Mouse (Mus musculus) cerebellum, adult 2 months (tissue): ENCODE measurements at regions not wholly inside any gene's neighbourhood (a gene's known extent, or its start where the extent isn't known, plus 50 kb on each side); places are given as distances from the start of the nearest gene placed in this dataset.
A peak's percentile ranks its signal among the peaks of the same experiment; 100 is the strongest.

Source experiments
- DNase-seq, 2 experiments: peaks; one replicate each; pipeline ENCODE4 v3.0.0; 2021
- H3K27ac ChIP-seq: fragments of 200-500 bp; 2 replicates; pipeline ENCODE4 v1.5.1; 2012; ENCODE audit warnings: low read length, control low read depth, inconsistent platforms; ENCODE audit not compliant: insufficient read depth
- H3K27me3 ChIP-seq: fragments of 200-500 bp; 2 replicates; pipeline ENCODE4 v1.6.1; 2012; ENCODE audit warnings: inconsistent platforms, mild to moderate bottlenecking, low read length, moderate library complexity; ENCODE audit not compliant: control insufficient read depth, insufficient read depth
- H3K4me1 ChIP-seq: fragments of 200-500 bp; 2 replicates; pipeline ENCODE4 v1.6.1; 2011; ENCODE audit warnings: low read length; ENCODE audit not compliant: control insufficient read depth, insufficient read depth
- H3K4me3 ChIP-seq: fragments of 200-500 bp; replicated peaks from 2 replicates; pipeline ENCODE3; 2011; ENCODE audit warnings: mild to moderate bottlenecking, low read depth, low read length, control low read depth; ENCODE audit not compliant: insufficient read depth
- CTCF ChIP-seq: fragments of 200-500 bp; IDR thresholded peaks from 2 replicates; pipeline ENCODE4 v1.5.1; 2011; ENCODE audit warnings: low read depth, mild to moderate bottlenecking, control low read depth, low read length, moderate library complexity, borderline replicate concordance; ENCODE audit not compliant: insufficient read depth
- POLR2A ChIP-seq: fragments of 200-500 bp; IDR thresholded peaks from 2 replicates; pipeline ENCODE4 v1.6.1; 2011; ENCODE audit warnings: low read length, control low read depth, borderline replicate concordance; ENCODE audit not compliant: insufficient read depth
- WGBS: fragments of 180-500 bp; shearing (Covaris S2); methylation state at CpG from one replicate; pipeline ENCODE4 v1.1.7; 2018; 5-methylcytosine and 5-hydroxymethylcytosine counted together

- no peak overlapping the region for H3K4me3 ChIP-seq
- no peak overlapping the region for H3K27ac ChIP-seq
- 83% methylated on average over 3 of the region's 3 CpGs for WGBS
- no peak for DNase-seq
- TF ChIP-seq POLR2A: no peak
- no peak for TF ChIP-seq CTCF
- H3K4me1 ChIP-seq: no peaks in the 10 kb centered on the region
- H3K27me3 ChIP-seq: no peaks in the 10 kb centered on the region
Measured at GRCm38 (mm10) chr5:42453707-42454106, 385.9 kb downstream of the Gm16223 start.

DNA sequence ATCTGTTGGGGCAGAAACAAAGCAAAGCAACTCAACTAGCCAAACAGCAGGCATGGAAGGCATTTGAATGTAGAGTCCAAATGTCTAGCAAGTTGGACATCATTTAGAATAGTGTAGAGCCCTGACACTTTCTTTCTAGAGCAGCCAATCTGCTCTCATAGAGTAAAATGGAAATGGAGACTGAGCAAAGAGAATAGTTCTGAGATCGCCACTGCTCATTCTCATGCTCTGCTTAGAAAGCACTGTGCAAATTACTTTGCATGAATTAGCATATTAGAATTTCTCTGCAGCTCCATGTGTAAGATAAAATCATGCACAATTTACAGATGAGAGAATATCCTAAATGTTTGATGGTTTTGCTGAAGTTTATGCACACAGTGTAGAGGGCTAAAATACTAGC, 393.4 kb downstream of the Gm16223 start:
- TF ChIP-seq POLR2A: no peak
- TF ChIP-seq CTCF: no peak
- 88% methylated on average over 1 of the region's 1 CpGs for WGBS
- Histone ChIP-seq H3K27me3 (no peaks in the 10 kb centered on the region), H3K4me1 (peaks cover 5% of the 10 kb centered on the region; the same call in 1 of the 2 replicates), H3K27ac (no peak overlapping the region), H3K4me3 (no peak overlapping the region)
- DNase-seq: no peak

GRCm38 (mm10) chr5:42464814-42465213, 397.1 kb downstream of the Gm16223 start:
- H3K4me3 ChIP-seq: no peak overlapping the region
- H3K27ac ChIP-seq: no peak overlapping the region
- H3K27me3 ChIP-seq: no peaks in the 10 kb centered on the region
- peaks cover 5% of the 10 kb centered on the region; the same call in 1 of the 2 replicates for H3K4me1 ChIP-seq
- TF ChIP-seq CTCF (no peak), POLR2A (no peak)
- DNase-seq: peak; percentile 61 to 75

DNA sequence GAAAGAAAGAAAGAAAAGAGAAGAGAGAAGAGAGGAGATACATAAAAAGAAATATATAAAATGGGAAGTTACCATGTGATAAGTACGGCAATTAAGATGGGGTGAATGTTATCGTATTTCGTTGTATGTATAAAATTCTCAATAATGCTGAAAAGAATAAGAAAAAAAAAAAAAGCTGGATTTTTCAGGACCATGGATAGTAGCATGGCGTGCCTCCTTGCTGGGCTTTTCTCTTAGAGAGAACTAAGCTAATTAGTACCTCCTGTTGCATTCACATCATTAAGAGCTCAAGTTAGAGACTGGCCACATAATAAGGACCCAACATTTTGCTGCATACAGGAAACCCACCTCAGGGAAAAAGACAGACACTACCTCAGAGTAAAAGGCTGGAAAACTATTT, 405.7 kb downstream of the Gm16223 start:
- TF ChIP-seq POLR2A (no peak), CTCF (no peak)
- Histone ChIP-seq H3K4me3 (no peak overlapping the region), H3K27me3 (no peaks in the 10 kb centered on the region), H3K4me1 (no peaks in the 10 kb centered on the region), H3K27ac (no peak overlapping the region)
- 90% methylated on average over 4 of the region's 4 CpGs for WGBS
- no peak for DNase-seq

DNA sequence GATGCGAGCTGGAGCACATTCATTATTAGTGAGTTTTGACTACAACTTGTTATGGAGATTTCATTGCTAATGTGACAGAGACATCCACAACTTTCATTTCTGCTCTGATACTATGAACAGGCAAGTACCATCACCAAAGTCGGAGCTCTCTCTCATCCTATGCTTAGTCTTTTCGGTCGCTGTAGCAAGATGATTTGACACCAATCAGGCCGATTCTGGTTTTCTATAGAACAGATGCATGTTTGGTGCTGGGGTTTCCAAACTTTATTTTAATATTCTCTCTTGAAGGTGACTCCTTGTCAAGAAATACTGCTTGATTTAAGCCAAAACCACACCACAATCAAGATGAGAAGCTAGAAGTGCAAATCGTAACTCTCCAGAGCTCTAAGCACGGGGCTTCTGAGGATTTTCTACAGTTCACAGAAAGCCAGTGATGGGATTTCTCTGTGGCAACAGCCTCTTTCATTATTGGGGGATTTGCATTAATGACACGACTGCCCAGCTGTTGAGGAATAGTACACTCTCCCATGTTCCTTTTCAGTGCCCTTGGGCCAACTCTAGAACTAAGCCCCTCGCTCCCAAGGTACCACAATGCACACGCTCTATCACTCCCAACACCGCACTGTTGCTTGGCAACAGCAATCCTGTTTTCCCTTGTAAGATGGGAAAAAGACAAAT, 434.5 kb downstream of the Gm16223 start:
- Histone ChIP-seq H3K27ac (no peak overlapping the region), H3K4me1 (no peaks in the 10 kb centered on the region), H3K27me3 (no peaks in the 10 kb centered on the region), H3K4me3 (no peak overlapping the region)
- no peak for DNase-seq
- 85% methylated on average over 11 of the region's 11 CpGs for WGBS
- TF ChIP-seq POLR2A (no peak), CTCF (no peak)

GRCm38 (mm10) chr5:42502802-42503136, 435.0 kb downstream of the Gm16223 start:
- Histone ChIP-seq H3K27me3 (no peaks in the 10 kb centered on the region), H3K4me1 (no peaks in the 10 kb centered on the region), H3K4me3 (no peak overlapping the region), H3K27ac (no peak overlapping the region)
- 93% methylated on average over 1 of the region's 1 CpGs for WGBS
- TF ChIP-seq POLR2A: no peak
- no peak for TF ChIP-seq CTCF
- DNase-seq: no peak

- TF ChIP-seq POLR2A: no peak
- no peak for TF ChIP-seq CTCF
- 75% methylated on average over 5 of the region's 5 CpGs for WGBS
- Histone ChIP-seq H3K27ac (no peak overlapping the region), H3K4me1 (no peaks in the 10 kb centered on the region), H3K27me3 (no peaks in the 10 kb centered on the region), H3K4me3 (no peak overlapping the region)
- DNase-seq: no peak
Measured at GRCm38 (mm10) chr5:42509200-42509599, 441.4 kb downstream of the Gm16223 start.

- no peak overlapping the region for H3K4me3 ChIP-seq
- no peak overlapping the region for H3K27ac ChIP-seq
- no peak for DNase-seq
- 63% methylated on average over 4 of the region's 4 CpGs for WGBS
- TF ChIP-seq POLR2A (no peak), CTCF (no peak)
- H3K4me1 ChIP-seq: no peaks in the 10 kb centered on the region
- no peaks in the 10 kb centered on the region for H3K27me3 ChIP-seq
Measured at GRCm38 (mm10) chr5:42523116-42524113, 455.7 kb downstream of the Gm16223 start.
